Mouse (Mus musculus) spleen, embryonic (tissue): ENCODE results near the gene Fntb.

ENCODE experiments used
- CTCF ChIA-PET: fragments of 350-600 bp; sonication (Branson Sonifier 250); formaldehyde crosslinking; loops from one replicate; lab custom pipeline; 2022; lab: Charles Lee

The Fntb gene

GRCm38 (mm10) chr12:76765354-76765851 lies at the start of gene Fntb, which contains the start of gene Churc1:
Fntb (plus strand) TSS chr12:76765589.
Churc1 (plus strand) TSS chr12:76765538.
- CTCF ChIA-PET, result no interaction called here

DNA sequence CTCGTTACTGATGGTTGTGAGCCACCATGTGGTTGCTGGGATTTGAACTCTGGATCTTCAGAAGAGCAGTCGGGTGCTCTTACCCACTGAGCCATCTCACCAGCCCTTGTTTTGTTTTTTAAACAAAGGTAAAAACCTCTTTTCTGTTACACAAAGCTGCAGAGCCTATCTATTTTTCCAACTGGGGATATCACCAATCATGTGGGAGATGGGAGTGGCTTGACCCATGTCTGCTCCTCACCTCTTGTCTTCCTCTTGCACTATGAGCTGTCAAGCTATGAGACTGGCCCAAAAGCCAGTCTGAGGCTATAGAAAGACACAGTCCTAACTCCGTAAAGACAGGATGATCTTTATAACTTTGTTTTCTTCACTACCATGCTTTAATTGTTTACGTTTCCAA lies 47.0 kb upstream of the Fntb start:
- CTCF ChIA-PET, result no interaction called here

- CTCF ChIA-PET, result no interaction called here
These were observed 44.8 kb upstream of the Fntb start for GRCm38 (mm10) chr12:76720572-76720971.

- CTCF ChIA-PET, result interaction anchor here (0.6 kb wide), 1 partner anchor 31 kb away, joined by 3 read pairs; no protein-coding TSS in a partner anchor
These were observed 43.4 kb upstream of the Fntb start for GRCm38 (mm10) chr12:76722026-76722425.

- CTCF ChIA-PET, result no interaction called here
These were observed 37.4 kb upstream of the Fntb start for GRCm38 (mm10) chr12:76727955-76728354.

DNA sequence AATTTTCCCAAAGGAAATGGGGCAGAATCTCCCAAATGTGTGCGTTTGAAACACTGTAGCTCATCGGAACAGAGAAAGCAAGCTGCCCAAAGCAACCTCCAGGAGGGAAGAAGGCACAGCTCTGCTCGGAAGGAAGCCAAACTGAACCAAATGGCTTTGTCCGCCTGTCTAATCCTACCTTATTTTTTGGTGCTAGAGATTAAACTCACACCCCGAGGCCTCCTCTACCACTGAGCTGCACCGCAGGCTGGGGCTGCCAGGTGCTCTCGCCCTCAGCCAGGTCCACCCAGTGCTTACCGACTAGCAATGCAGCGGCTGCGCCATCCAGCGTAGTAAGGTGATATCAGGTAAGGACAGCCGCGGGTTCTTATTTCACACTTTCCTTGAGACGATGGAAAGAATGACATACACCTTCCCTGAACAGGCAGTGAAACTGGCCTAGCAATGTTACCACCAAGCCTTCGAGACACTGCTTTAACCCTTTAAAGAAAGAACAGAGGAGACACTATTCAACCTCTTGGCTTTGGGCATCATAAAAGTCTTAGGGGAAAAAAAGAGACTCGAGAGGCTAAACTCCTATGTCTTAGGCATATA lies 14.4 kb upstream of the Fntb start:
- CTCF ChIA-PET, result no interaction called here

DNA sequence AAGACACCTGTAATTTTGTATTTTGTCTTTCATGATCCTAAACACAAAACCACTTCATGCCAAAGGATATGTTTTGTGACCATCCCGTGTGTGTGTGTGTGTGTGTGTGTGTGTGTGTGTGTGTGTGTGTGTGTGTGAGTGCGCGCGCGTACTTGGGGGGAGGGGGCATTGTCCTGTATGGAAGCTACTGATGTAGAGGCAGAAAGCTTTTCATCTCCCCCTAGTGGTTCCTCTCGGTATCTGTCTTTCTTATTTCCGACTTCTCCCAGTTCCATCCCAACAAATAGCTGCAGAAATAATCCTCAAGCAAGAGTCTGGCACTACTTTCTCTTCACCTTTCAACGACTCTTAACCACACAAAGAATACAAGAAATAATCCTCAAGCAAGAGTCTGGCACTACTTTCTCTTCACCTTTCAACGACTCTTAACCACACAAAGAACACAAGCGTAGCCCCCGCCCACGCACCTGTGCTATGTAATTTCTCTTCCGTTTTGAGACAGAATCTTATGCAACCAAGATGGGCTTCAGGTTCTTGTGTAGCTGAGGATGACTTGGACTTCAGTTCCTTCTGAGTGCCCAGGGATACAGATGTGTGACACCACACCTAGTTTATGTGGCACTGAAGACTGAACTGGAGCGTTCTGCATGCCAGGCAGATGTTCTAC lies 12.6 kb upstream of the Fntb start:
- CTCF ChIA-PET, result interaction anchor here (0.6 to 0.7 kb wide), 3 partner anchors 30 to 104 kb away, joined by 3 to 18 read pairs (median 8); no protein-coding TSS in a partner anchor

- CTCF ChIA-PET, result no interaction called here
These were observed 677 bp downstream of the Fntb start for GRCm38 (mm10) chr12:76765901-76766630.

DNA sequence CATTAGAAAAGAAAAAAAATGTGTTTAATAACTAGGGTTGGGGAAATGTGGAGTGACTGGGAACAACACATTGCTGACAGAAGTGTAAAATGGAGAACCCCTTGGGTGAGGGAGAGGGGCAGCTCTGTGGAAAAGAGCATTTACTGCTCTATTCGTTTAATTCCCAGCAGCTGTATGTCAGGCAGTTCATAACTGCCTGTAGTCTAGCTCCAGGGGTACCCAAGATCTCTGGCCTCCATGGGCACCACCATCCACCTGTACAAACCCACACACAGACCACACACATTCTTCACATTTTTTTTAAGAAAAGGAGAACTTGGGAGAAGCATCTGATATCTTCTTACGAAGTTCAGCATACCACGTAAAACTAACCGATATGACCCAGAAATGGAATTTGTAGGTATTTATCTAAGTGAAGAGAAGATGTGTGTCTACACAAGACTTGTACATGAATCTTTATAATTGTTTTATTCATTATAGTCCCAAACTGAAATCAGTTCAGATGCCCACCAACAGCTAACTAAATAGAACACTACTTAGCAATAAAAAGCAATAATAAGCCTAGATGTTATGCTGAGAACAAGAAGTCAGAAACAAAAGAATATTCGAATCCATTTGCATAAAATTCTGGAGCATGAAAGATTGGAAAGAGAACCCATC lies 5.6 kb downstream of the Fntb start:
- CTCF ChIA-PET, result no interaction called here

DNA sequence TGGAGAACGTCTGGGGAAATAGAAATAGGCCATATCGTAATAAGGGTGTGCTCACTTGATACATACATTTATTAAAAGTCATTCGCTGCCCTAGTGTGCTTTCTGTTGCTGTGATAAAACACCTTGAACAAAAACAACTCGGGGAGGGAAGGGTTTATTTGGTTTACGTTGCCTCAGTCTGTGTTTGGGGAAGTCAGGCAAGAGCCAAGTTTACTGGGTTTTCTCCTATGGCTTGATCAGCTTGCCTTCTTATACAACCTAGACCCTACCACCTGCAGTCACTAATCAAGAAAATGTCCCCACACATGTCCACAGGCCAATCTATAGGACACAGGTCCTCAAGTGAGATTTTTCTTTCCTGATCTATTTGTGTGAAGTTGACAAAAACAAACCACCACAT lies 6.2 kb downstream of the Fntb start:
- CTCF ChIA-PET, result no interaction called here

DNA sequence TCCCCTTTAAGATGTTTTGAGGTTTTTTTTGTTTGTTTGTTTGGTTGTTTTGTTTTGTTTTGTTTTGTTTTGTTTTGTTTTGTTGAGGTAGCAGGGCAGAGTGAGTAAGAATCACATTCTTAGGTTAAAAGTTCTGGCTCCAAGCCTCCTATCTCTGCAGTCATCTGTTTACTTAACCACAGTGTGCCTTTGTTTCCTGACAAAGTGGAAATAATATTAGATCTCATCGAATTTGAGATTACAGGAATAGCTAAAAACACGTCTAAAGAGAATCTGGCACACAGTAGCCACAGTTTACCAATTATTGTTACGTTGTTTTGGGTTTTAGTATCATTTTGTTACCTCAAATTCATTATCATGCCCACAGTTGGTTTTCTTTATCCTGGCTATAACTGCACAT lies 9.3 kb downstream of the Fntb start:
- CTCF ChIA-PET, result interaction anchor here (0.5 kb wide), 1 partner anchor 43 kb away, joined by 3 read pairs; no protein-coding TSS in a partner anchor

DNA sequence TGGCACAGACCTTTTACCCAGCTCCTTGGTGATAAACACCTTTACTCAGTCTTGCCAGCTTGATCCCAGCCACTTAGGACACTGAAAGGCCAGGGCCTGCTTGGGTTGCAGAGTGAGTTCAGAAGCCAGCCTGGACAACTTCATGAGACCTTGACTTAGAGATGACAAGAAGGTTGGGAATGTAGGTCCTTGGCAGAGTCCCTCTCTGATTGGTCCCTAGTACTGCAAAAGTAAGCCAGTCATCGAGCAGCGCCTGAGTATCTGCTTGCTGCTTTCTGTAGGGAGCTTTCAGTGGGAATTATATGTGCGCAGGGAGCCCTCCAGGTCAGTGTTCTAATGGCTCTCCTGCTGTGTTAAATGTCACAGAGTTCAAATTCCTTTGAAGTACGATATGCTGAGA lies 9.7 kb downstream of the Fntb start:
- CTCF ChIA-PET, result no interaction called here

DNA sequence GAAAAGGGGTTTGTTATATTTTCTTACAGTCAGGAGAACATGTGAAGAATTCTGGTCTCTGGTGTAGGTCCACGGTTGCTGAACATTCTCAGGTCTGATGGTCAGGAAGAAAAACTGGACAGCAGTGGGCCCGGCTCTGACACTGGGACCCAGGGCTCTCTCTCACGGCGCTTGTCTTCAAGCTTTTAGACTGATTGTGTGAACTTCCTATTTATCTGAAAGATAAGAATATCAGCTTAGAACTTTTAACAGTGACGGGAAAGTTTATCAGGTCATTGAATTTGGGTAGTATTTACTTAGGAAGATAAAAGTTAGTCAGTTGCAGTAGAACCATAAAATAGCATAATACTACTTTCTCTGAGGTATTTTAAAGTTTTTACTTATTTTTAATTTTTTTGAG lies 11.5 kb downstream of the Fntb start:
- CTCF ChIA-PET, result no interaction called here

- CTCF ChIA-PET, result no interaction called here
These were observed 12.5 kb downstream of the Fntb start for GRCm38 (mm10) chr12:76777845-76778244.

- CTCF ChIA-PET, result no interaction called here
These were observed 13.1 kb downstream of the Fntb start for GRCm38 (mm10) chr12:76778305-76779083.

- CTCF ChIA-PET, result interaction anchor here (0.6 kb wide), 1 partner anchor 284 kb away, joined by 4 read pairs; no protein-coding TSS in a partner anchor
These were observed 14.6 kb downstream of the Fntb start for GRCm38 (mm10) chr12:76779951-76780350.

- CTCF ChIA-PET, result interaction anchor here (0.6 to 0.7 kb wide), 2 partner anchors 29 to 285 kb away, joined by 4 to 7 read pairs; no protein-coding TSS in a partner anchor
These were observed 15.5 kb downstream of the Fntb start for GRCm38 (mm10) chr12:76780639-76781468.

DNA sequence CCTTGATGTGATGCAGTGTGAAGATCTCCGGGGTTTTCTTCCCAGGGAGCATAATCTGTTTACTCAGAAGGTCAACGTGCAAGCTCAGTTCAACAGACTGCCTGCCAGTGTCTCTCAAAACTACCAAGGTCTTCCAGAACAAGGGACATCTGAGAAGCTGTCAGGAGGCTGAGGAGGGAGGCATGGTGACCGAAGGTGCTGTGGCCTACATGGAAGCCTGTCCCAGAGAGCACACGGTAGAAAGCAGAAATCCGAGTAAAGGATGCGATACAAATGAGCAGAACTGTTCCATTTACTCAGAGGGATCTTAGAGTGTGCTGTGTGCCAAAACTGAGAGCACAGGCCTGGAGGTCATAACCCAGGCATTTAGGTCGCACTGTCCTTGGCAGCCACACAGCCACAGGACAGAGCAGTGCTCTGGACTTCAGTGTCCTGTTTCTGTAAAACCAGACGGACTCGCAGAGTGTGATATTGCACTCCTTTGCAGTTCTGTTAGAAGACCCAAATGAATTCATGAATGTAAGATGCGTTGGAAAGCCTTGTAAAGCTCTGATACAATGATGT lies 18.7 kb downstream of the Fntb start:
- CTCF ChIA-PET, result no interaction called here

GRCm38 (mm10) chr12:76790446-76791084 lies 25.2 kb downstream of the Fntb start:
- CTCF ChIA-PET, result no interaction called here
